Mouse (Mus musculus) midbrain, embryonic 10.5 days (tissue): ENCODE results near the gene Hic2. TPM values are rescaled to one million over a fixed set of nuclear protein-coding genes. Genes with fewer than 3 reads are reported as not detected.

Experiments
- DNase-seq: peaks from one replicate; pipeline ENCODE4 v3.0.0-alpha.2; 2017; ENCODE audit warnings: low spot score
- H3K27ac ChIP-seq: fragments of 300-500 bp; sonication (generic); replicated peaks from 2 replicates; pipeline ENCODE4 v1.5.1; 2016; ENCODE audit warnings: mild to moderate bottlenecking
- H3K27me3 ChIP-seq: fragments of 300-500 bp; sonication (generic); 2 replicates; pipeline ENCODE4 v1.6.1; 2016; ENCODE audit warnings: low read depth, mild to moderate bottlenecking; ENCODE audit not compliant: poor library complexity, severe bottlenecking
- H3K36me3 ChIP-seq: fragments of 300-500 bp; sonication (generic); 2 replicates; pipeline ENCODE4 v1.6.1; 2016; ENCODE audit warnings: mild to moderate bottlenecking, moderate library complexity
- H3K4me1 ChIP-seq: fragments of 300-500 bp; sonication (generic); 2 replicates; pipeline ENCODE4 v1.6.1; 2016
- H3K4me3 ChIP-seq: fragments of 300-500 bp; sonication (generic); 2 replicates; pipeline ENCODE4 v1.5.1; 2016; ENCODE audit warnings: mild to moderate bottlenecking, moderate library complexity
- H3K9me3 ChIP-seq: fragments of 300-500 bp; sonication (generic); replicated peaks from 2 replicates; pipeline ENCODE4 v1.6.1; 2016; ENCODE audit warnings: mild to moderate bottlenecking
- WGBS: fragments of 180-500 bp; shearing (Covaris S2); methylation state at CpG from one replicate; pipeline ENCODE4 v1.1.7; 2016; 5-methylcytosine and 5-hydroxymethylcytosine counted together
- polyA plus RNA-seq: library from polyadenylated mRNA; unstranded; fragments of >200 nt; fragmentation: Nextera tagmentation; extraction: Ambion mirVana; gene quantifications from 2 replicates; pipeline ENCODE4 v1.2.1, GENCODE M21; 2016

Hic2 gene
- polyA plus RNA-seq, 1 experiment from 2014 or later, result 17.3 TPM

- WGBS, result 73% methylated on average over 3 of the region's 3 CpGs
- Histone ChIP-seq H3K36me3 (peaks cover 17% of the 10 kb centered on the region), H3K4me1 (0 out of 2 replicates have a peak, but pooled peaks cover 6% of the 10 kb centered on the region), H3K4me3 (no peak overlapping the region), H3K9me3 (peaks cover 7% of the 10 kb centered on the region), H3K27me3 (no peaks in the 10 kb centered on the region), H3K27ac (no peak overlapping the region)
- no peak for DNase-seq
Measured at GRCm38 (mm10) chr16:17266113-17266512, 32.7 kb downstream of the Hic2 start.

DNA sequence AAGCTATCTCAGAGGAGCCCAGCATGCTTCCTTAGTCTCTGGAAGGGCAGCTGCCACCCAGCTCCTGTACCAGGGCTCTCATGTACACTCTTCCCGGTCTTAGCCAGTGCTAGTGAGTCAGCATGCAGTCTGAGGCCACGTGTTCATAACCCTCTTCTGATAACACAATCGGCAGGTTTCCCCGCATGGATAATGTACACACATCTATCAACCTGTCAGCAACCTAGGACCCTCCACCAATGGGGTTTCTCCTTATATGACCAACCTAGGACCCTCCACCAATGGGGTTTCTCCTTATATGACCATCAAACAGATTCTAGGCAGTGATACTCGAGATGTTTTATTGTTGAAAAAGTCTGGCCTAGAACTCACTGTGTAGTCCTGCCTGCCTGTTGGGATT is 34.6 kb downstream of the Hic2 start:
- Histone ChIP-seq H3K4me1 (0 out of 2 replicates have a peak, but pooled peaks cover 6% of the 10 kb centered on the region), H3K27ac (no peak overlapping the region), H3K9me3 (peaks cover 7% of the 10 kb centered on the region), H3K4me3 (no peak overlapping the region), H3K27me3 (no peaks in the 10 kb centered on the region), H3K36me3 (peaks cover under 1% of the 10 kb centered on the region; the same call in 1 of the 2 replicates)
- 86% methylated on average over 5 of the region's 5 CpGs for WGBS
- no peak for DNase-seq

- no peak for DNase-seq
- Histone ChIP-seq H3K4me1 (0 out of 2 replicates have a peak, but pooled peaks cover 6% of the 10 kb centered on the region), H3K4me3 (no peak overlapping the region), H3K36me3 (no peaks in the 10 kb centered on the region), H3K27ac (no peak overlapping the region), H3K9me3 (peaks cover 7% of the 10 kb centered on the region), H3K27me3 (no peaks in the 10 kb centered on the region)
- WGBS, result 93% methylated on average over 5 of the region's 5 CpGs
Measured at GRCm38 (mm10) chr16:17269872-17270271, 36.5 kb downstream of the Hic2 start.

DNA sequence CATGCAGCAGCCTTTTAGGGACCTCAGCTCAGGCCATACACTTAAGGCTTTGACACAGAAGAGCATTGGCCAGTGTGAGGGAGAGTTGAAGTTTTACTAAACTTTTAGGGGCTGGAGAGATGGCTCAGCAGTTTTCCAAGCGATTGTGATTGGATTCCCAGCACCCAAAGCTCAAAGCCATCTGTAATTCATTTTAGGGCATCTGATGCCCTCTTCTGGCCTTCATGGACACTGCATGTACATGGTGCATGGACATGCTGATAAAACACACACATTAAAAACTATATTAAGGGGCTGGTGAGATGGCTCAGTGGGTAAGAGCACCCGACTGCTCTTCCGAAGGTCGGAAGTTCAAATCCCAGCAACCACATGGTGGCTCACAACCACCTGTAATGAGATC is 37.8 kb downstream of the Hic2 start:
- 0 out of 2 replicates have a peak, but pooled peaks cover 2% of the 10 kb centered on the region for H3K4me1 ChIP-seq
- no peak overlapping the region for H3K4me3 ChIP-seq
- peaks cover 7% of the 10 kb centered on the region for H3K9me3 ChIP-seq
- no peak overlapping the region for H3K27ac ChIP-seq
- WGBS, result 73% methylated on average over 4 of the region's 4 CpGs
- H3K27me3 ChIP-seq, result no peaks in the 10 kb centered on the region
- no peak for DNase-seq
- H3K36me3 ChIP-seq, result no peaks in the 10 kb centered on the region

GRCm38 (mm10) chr16:17271856-17272255 is 38.5 kb downstream of the Hic2 start:
- 83% methylated on average over 6 of the region's 6 CpGs for WGBS
- H3K4me1 ChIP-seq, result peaks cover 7% of the 10 kb centered on the region
- peaks cover 7% of the 10 kb centered on the region for H3K9me3 ChIP-seq
- DNase-seq, result no peak
- no peak overlapping the region for H3K4me3 ChIP-seq
- no peak overlapping the region for H3K27ac ChIP-seq
- H3K27me3 ChIP-seq, result peaks cover 5% of the 10 kb centered on the region
- no peaks in the 10 kb centered on the region for H3K36me3 ChIP-seq

DNA sequence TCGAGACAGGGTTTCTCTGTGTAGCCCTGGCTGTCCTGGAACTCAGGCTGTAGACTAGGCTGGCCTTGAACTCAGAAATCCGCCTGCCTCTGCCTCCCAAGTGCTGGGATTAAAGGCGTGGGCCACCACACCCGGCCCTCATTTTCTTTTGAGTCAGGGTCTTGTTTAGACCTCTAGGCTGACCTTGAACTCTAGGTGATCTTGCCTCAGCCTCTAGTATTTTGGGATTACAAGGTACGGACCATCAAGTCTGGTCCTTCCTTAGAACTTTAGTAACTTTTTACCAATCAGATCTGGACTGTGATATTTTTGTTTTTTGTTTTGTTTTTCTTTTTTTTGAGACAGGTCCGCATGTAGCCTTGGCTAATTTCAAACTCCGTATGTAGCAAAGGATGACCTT is 42.3 kb downstream of the Hic2 start, which contains the start of gene Tmem191c:
TSS of gene Tmem191c (plus strand) at position 357 of the 400 bp plus-strand sequence.
- Histone ChIP-seq H3K27ac (peak within 1 kb of the TSS; percentile 83), H3K36me3 (peaks cover 17% of the 10 kb centered on the region), H3K9me3 (peaks cover 3% of the 10 kb centered on the region), H3K4me1 (peaks cover 22% of the 10 kb centered on the region), H3K27me3 (peaks cover 41% of the 10 kb centered on the region), H3K4me3 (peak within 1 kb of the TSS; percentile 71)
- 64% methylated on average over 7 of the region's 7 CpGs for WGBS
- no peak for DNase-seq

- WGBS, result under 1% methylated on average over 60 of the region's 62 CpGs
- peak; percentile 94 for DNase-seq
- no peaks in the 10 kb centered on the region for H3K9me3 ChIP-seq
- peak overlapping the region; percentile 71 for H3K4me3 ChIP-seq
- H3K27me3 ChIP-seq, result peaks cover 41% of the 10 kb centered on the region
- peaks cover 23% of the 10 kb centered on the region for H3K36me3 ChIP-seq
- H3K27ac ChIP-seq, result peak overlapping the region; percentile 83
- peaks cover 22% of the 10 kb centered on the region for H3K4me1 ChIP-seq
Measured at GRCm38 (mm10) chr16:17276164-17277151, 43.1 kb downstream of the Hic2 start.

DNA sequence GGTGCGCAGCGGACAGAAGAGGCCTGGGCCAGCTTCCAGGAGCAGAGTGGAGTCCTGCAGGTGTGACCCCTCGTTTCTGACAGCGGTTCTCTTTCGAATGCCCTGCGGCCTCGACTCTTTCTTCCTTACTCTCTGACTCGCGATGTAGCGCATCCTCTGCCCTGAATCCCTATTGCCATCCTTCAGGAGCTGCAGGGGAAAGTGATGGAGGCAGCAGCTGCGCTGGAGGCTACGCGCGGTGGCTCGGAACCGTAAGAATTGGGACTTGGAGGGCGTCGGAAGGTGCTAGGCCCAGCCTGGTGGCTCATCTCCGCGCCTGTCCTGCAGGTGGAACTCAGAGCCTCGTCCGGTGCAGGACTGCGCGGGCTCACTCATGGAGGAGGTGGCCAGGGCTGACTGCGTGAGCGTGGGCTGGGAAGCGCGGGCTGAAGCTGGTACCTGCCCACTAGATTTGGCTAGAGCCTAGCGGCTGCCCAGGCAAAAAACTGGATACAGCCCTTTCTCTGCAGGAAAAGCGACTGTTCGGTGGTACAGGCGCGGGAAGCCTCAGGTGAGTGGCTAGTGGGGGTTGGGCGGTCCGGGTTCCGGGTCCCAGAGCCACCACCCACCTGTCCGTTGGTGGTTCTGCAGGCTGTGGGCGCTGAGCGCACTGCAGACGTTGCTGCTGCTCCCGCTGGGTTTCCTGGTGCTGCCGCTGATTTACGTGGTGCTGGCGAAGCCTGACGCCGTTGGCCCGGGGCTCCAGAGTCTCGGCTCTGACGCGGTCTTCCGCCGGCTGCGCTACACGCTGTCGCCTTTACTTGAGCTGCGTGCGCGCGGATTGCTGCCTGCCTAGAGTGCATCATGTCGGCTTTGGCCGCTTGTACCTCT is 44.2 kb downstream of the Hic2 start:
- 2% methylated on average over 61 of the region's 61 CpGs for WGBS

DNA sequence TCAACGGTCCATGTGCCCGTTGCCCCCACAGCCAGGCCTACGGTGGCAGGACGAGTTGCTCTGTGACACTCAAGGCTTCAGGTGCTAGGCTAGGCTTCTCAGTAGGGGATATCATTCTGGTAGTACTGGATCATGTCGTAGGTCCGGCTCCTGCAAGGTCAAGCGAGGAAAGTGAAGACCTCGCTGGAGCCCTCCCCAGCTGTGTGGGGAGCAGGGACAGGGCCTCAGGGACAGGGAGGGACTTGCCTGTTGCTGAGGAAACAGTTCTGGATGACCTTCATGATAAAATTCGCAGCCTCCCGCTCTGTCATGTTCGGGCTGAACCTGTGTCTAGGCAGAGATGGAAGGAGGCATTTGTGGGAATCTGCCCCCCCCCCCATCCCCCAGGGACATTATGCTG is 47.1 kb downstream of the Hic2 start:
- no peaks in the 10 kb centered on the region for H3K9me3 ChIP-seq
- H3K4me1 ChIP-seq, result peaks cover 22% of the 10 kb centered on the region
- no peak overlapping the region for H3K27ac ChIP-seq
- 90% methylated on average over 11 of the region's 11 CpGs for WGBS
- no peak overlapping the region for H3K4me3 ChIP-seq
- H3K27me3 ChIP-seq, result peaks cover 41% of the 10 kb centered on the region
- no peak for DNase-seq
- H3K36me3 ChIP-seq, result peaks cover 63% of the 10 kb centered on the region

More for the DNA sequence above, 44.2 kb downstream of the Hic2 start:
- H3K27me3 ChIP-seq, result peaks cover 41% of the 10 kb centered on the region
- H3K4me3 ChIP-seq, result peak overlapping the region; percentile 71
- no peaks in the 10 kb centered on the region for H3K9me3 ChIP-seq
- H3K36me3 ChIP-seq, result peaks cover 34% of the 10 kb centered on the region
- no peak overlapping the region for H3K27ac ChIP-seq
- peaks cover 22% of the 10 kb centered on the region for H3K4me1 ChIP-seq
- peak; percentile 51 for DNase-seq

DNA sequence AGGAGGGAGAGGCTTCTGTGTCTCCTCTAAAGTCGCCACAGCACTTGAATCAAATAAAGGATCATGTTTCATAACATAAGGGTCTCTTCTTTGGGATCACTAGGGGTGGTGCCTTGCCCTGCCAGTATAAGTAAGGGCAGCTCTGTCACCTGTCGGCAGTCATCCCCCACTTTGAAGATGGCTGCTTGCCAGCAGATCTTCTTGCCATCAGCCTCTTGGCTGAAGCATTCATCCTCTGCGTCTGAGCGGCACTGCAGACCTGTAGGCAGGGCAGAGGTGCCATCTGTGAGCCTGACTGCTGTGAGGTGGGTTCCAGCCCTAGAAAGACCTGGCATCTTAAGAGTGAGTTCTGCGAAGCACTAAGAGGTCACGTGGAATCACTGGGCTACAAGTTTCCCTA is 49.8 kb downstream of the Hic2 start:
- no peak overlapping the region for H3K4me3 ChIP-seq
- no peak overlapping the region for H3K27ac ChIP-seq
- no peaks in the 10 kb centered on the region for H3K9me3 ChIP-seq
- peaks cover 2% of the 10 kb centered on the region for H3K4me1 ChIP-seq
- peaks cover 85% of the 10 kb centered on the region for H3K36me3 ChIP-seq
- no peak for DNase-seq
- peaks cover 23% of the 10 kb centered on the region for H3K27me3 ChIP-seq
- WGBS, result 92% methylated on average over 6 of the region's 6 CpGs

DNA sequence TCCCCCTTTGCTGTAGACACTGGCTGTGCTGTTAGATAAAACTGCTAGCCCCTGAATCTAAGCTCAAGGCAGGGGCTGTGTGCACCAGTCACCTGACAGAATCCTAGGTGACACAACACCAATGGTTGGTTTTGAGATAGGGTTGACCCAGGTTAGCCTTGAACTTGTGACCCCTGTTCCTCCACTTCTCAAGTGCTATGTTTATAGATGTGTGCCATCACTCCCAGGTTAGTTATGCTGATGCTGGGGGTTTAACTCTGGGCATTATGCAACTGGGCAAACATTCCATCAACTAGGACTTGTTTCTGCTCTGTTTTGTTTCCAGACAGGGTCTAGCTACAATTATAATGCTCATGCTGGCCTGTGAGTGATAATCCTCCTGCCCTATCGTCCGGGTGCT is 53.7 kb downstream of the Hic2 start:
- no peak for DNase-seq
- no peak overlapping the region for H3K4me3 ChIP-seq
- peaks cover 82% of the 10 kb centered on the region for H3K36me3 ChIP-seq
- no peaks in the 10 kb centered on the region for H3K27me3 ChIP-seq
- no peaks in the 10 kb centered on the region for H3K4me1 ChIP-seq
- H3K9me3 ChIP-seq, result no peaks in the 10 kb centered on the region
- no peak overlapping the region for H3K27ac ChIP-seq
- 90% methylated on average over 2 of the region's 2 CpGs for WGBS

- no peak overlapping the region for H3K4me3 ChIP-seq
- no peak for DNase-seq
- no peaks in the 10 kb centered on the region for H3K9me3 ChIP-seq
- H3K27me3 ChIP-seq, result no peaks in the 10 kb centered on the region
- H3K27ac ChIP-seq, result no peak overlapping the region
- peaks cover 65% of the 10 kb centered on the region for H3K36me3 ChIP-seq
- WGBS, result 91% methylated on average over 2 of the region's 2 CpGs
- H3K4me1 ChIP-seq, result no peaks in the 10 kb centered on the region
Measured at GRCm38 (mm10) chr16:17291016-17291415, 57.6 kb downstream of the Hic2 start.
